Mouse (Mus musculus) C2C12 (cell line): ENCODE data around the gene Tfcp2l1.

Experiments used
- CEBPB ChIP-seq: IDR thresholded peaks from one replicate; pipeline ENCODE4 v1.6.1; 2011; ENCODE audit warnings: low read depth, mild to moderate bottlenecking, control low read depth, moderate library complexity
- CTCF ChIP-seq: IDR thresholded peaks from one replicate; pipeline ENCODE4 v1.5.1; 2011; ENCODE audit not compliant: control insufficient read depth, insufficient read depth, insufficient read length
- FOSL1 ChIP-seq: IDR thresholded peaks from one replicate; pipeline ENCODE4 v1.8.0; 2011; ENCODE audit warnings: mild to moderate bottlenecking, low read length; ENCODE audit not compliant: poor library complexity, insufficient read depth, severe bottlenecking
- MAX ChIP-seq: IDR thresholded peaks from one replicate; pipeline ENCODE4 v1.6.1; 2011; ENCODE audit warnings: mild to moderate bottlenecking, control low read depth
- MYOD1 ChIP-seq: IDR thresholded peaks from one replicate; pipeline ENCODE4 v1.6.1; 2011; ENCODE audit warnings: low read depth; ENCODE audit not compliant: control insufficient read depth, insufficient read length
- MYOG ChIP-seq: IDR thresholded peaks from one replicate; pipeline ENCODE4 v1.6.1; 2011; ENCODE audit not compliant: control insufficient read depth, insufficient read length; ENCODE audit errors: extremely low read depth
- USF1 ChIP-seq: IDR thresholded peaks from one replicate; pipeline ENCODE4 v1.6.1; 2011; ENCODE audit warnings: low read depth, mild to moderate bottlenecking, control low read depth, moderate library complexity

DNA sequence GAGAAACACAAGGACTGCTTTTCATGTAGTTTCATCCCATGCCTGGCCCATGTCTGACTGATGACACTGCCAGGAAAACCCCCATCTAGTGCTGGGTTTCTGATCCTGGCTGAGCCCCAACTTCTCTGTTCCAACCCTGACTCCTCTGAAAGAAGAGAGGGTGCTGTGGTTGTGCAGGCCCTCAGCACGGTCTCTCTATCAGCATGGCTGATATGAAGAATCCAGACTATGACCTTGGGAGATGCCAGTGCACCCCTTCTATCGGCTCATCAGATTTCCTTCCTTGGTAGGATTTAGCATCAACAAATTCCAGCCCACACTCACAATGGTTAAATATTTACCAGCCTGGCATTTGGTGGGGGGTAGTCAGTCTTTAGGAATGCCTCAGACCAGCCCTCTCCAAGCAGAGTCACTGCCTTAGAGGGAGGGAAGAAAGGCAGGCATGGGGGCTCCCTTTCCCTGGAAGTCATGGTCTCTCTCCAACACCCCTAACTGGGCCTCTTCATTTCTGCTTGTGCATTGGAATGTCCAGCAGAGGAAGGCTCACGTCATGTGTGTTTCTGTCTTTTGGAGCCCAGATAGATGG is 33.2 kb downstream of the Tfcp2l1 start:
- no peak for TF ChIP-seq CEBPB
- no peak for TF ChIP-seq CTCF
- no peak for TF ChIP-seq USF1
- no peak for TF ChIP-seq FOSL1
- TF ChIP-seq MYOD1, result no peak
- TF ChIP-seq MAX, result no peak
- TF ChIP-seq MYOG, result no peak
